Mouse (Mus musculus): ENCODE data around the gene 9530077C05Rik. TPM values are rescaled to one million over a fixed set of nuclear protein-coding genes. Genes with fewer than 3 reads are reported as not detected.

9530077C05Rik gene
- 2.5 and 3.6 TPM in 2 replicates for polyA plus RNA-seq (2014; fragmentation: Nextera tagmentation; extraction: Ambion mirVana)

GRCm38 (mm10) chr9:22411002-22411857, at the start of gene 9530077C05Rik:
Gene 9530077C05Rik (plus strand): TSS chr9:22411513.
- peak within 1 kb of the TSS; percentile 64 for H3K4me3 ChIP-seq (ENCODE audit: low read depth, low read length)
- peak within 1 kb of the TSS; percentile 93 for H3K4me2 ChIP-seq
- H3K27ac ChIP-seq (ENCODE audit: low read depth, low read length) = no peak within 1 kb of the TSS
- DNase-seq (ENCODE audit: low spot score) (peak; percentile 92), ATAC-seq (replicated peaks; ENCODE audit: low FRiP score) (peak; percentile 99)
- H3K27me3 ChIP-seq (replicated peaks; ENCODE audit: control insufficient read depth, insufficient read depth, low read length) = no peaks in the 10 kb centered on the region
- H3K9ac ChIP-seq (ENCODE audit: low read depth, low read length) = peak within 1 kb of the TSS; percentile 71
- no peaks in the 10 kb centered on the region for H3K36me3 ChIP-seq (ENCODE audit: control insufficient read depth, insufficient read depth, low read length)
- H3K4me1 ChIP-seq (replicated peaks; ENCODE audit: control insufficient read depth, insufficient read depth, low read length) = peaks cover 2% of the 10 kb centered on the region; the same call in 1 of the 2 replicates
- no peaks in the 10 kb centered on the region for H3K9me3 ChIP-seq (ENCODE audit: control insufficient read depth, low read length)
- WGBS = 1% methylated on average over 43 of the region's 43 CpGs

GRCm38 (mm10) chr9:22366221-22366620, 45.1 kb upstream of the 9530077C05Rik start:
- Histone ChIP-seq H3K4me3 (ENCODE audit: low read depth, low read length) (no peak overlapping the region), H3K27me3 (replicated peaks; ENCODE audit: control insufficient read depth, insufficient read depth, low read length) (no peaks in the 10 kb centered on the region), H3K36me3 (ENCODE audit: control insufficient read depth, insufficient read depth, low read length) (peaks cover 58% of the 10 kb centered on the region), H3K4me2 (no peak overlapping the region), H3K9me3 (ENCODE audit: control insufficient read depth, low read length) (no peaks in the 10 kb centered on the region), H3K4me1 (replicated peaks; ENCODE audit: control insufficient read depth, insufficient read depth, low read length) (no peaks in the 10 kb centered on the region), H3K27ac (ENCODE audit: low read depth, low read length) (no peak overlapping the region), H3K9ac (ENCODE audit: low read depth, low read length) (no peak overlapping the region)
- ATAC-seq (replicated peaks; ENCODE audit: low FRiP score) (no peak), DNase-seq (ENCODE audit: low spot score) (no peak)
- WGBS = 77% methylated on average over 2 of the region's 2 CpGs

GRCm38 (mm10) chr9:22366621-22367020, 44.7 kb upstream of the 9530077C05Rik start:
- DNase-seq (ENCODE audit: low spot score) (no peak), ATAC-seq (replicated peaks; ENCODE audit: low FRiP score) (no peak)
- H3K27ac ChIP-seq (ENCODE audit: low read depth, low read length) = no peak overlapping the region
- no peak overlapping the region for H3K4me3 ChIP-seq (ENCODE audit: low read depth, low read length)
- H3K4me1 ChIP-seq (replicated peaks; ENCODE audit: control insufficient read depth, insufficient read depth, low read length) = no peaks in the 10 kb centered on the region
- H3K9ac ChIP-seq (ENCODE audit: low read depth, low read length) = no peak overlapping the region
- peaks cover 59% of the 10 kb centered on the region for H3K36me3 ChIP-seq (ENCODE audit: control insufficient read depth, insufficient read depth, low read length)
- H3K9me3 ChIP-seq (ENCODE audit: control insufficient read depth, low read length) = no peaks in the 10 kb centered on the region
- 92% methylated on average over 10 of the region's 10 CpGs for WGBS
- H3K27me3 ChIP-seq (replicated peaks; ENCODE audit: control insufficient read depth, insufficient read depth, low read length) = no peaks in the 10 kb centered on the region
- no peak overlapping the region for H3K4me2 ChIP-seq

GRCm38 (mm10) chr9:22368030-22368429, 43.3 kb upstream of the 9530077C05Rik start:
- no peak overlapping the region for H3K4me3 ChIP-seq (ENCODE audit: low read depth, low read length)
- no peak overlapping the region for H3K9ac ChIP-seq (ENCODE audit: low read depth, low read length)
- peaks cover 60% of the 10 kb centered on the region for H3K36me3 ChIP-seq (ENCODE audit: control insufficient read depth, insufficient read depth, low read length)
- H3K9me3 ChIP-seq (ENCODE audit: control insufficient read depth, low read length) = no peaks in the 10 kb centered on the region
- WGBS = 93% methylated on average over 6 of the region's 6 CpGs
- ATAC-seq (replicated peaks; ENCODE audit: low FRiP score) (no peak), DNase-seq (ENCODE audit: low spot score) (no peak)
- no peaks in the 10 kb centered on the region for H3K27me3 ChIP-seq (replicated peaks; ENCODE audit: control insufficient read depth, insufficient read depth, low read length)
- no peak overlapping the region for H3K4me2 ChIP-seq
- no peak overlapping the region for H3K27ac ChIP-seq (ENCODE audit: low read depth, low read length)
- no peaks in the 10 kb centered on the region for H3K4me1 ChIP-seq (replicated peaks; ENCODE audit: control insufficient read depth, insufficient read depth, low read length)

DNA sequence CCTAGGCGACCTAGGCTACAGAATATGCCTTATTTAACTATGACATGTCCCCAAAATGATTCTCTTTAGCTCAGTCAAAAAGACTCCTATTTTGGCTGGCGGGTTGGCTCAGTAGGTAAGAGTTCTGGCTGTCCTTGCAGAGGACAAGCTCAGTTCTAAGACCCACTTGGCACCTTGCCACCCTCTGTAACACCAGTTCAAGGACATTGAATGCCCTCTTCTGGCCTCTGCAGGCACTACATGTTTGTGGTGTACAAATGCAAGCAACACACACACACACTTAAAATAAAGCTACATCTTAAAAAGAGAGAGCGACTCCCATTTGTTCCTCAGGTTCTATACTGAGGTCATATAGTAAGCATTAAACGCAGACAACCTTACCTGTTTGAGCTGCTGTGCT, 38.6 kb upstream of the 9530077C05Rik start:
- no peak for ATAC-seq (replicated peaks; ENCODE audit: low FRiP score)
- Histone ChIP-seq H3K4me1 (replicated peaks; ENCODE audit: control insufficient read depth, insufficient read depth, low read length) (no peaks in the 10 kb centered on the region), H3K9ac (ENCODE audit: low read depth, low read length) (no peak overlapping the region), H3K4me3 (ENCODE audit: low read depth, low read length) (no peak overlapping the region), H3K27me3 (replicated peaks; ENCODE audit: control insufficient read depth, insufficient read depth, low read length) (no peaks in the 10 kb centered on the region), H3K27ac (ENCODE audit: low read depth, low read length) (no peak overlapping the region), H3K36me3 (ENCODE audit: control insufficient read depth, insufficient read depth, low read length) (peaks cover 64% of the 10 kb centered on the region), H3K9me3 (ENCODE audit: control insufficient read depth, low read length) (no peaks in the 10 kb centered on the region), H3K4me2 (no peak overlapping the region)
- no peak for DNase-seq (ENCODE audit: low spot score)
- 93% methylated on average over 4 of the region's 4 CpGs for WGBS

- H3K27me3 ChIP-seq (replicated peaks; ENCODE audit: control insufficient read depth, insufficient read depth, low read length) = no peaks in the 10 kb centered on the region
- no peaks in the 10 kb centered on the region for H3K9me3 ChIP-seq (ENCODE audit: control insufficient read depth, low read length)
- no peak overlapping the region for H3K4me3 ChIP-seq (ENCODE audit: low read depth, low read length)
- ATAC-seq (replicated peaks; ENCODE audit: low FRiP score) = no peak
- no peak overlapping the region for H3K27ac ChIP-seq (ENCODE audit: low read depth, low read length)
- peaks cover 69% of the 10 kb centered on the region for H3K36me3 ChIP-seq (ENCODE audit: control insufficient read depth, insufficient read depth, low read length)
- no peaks in the 10 kb centered on the region for H3K4me1 ChIP-seq (replicated peaks; ENCODE audit: control insufficient read depth, insufficient read depth, low read length)
- no peak overlapping the region for H3K9ac ChIP-seq (ENCODE audit: low read depth, low read length)
- no peak overlapping the region for H3K4me2 ChIP-seq
- WGBS = 89% methylated on average over 5 of the region's 5 CpGs
- no peak for DNase-seq (ENCODE audit: low spot score)
Measured at GRCm38 (mm10) chr9:22376086-22376485, 35.2 kb upstream of the 9530077C05Rik start.

GRCm38 (mm10) chr9:22385890-22386289, 25.4 kb upstream of the 9530077C05Rik start:
- no peaks in the 10 kb centered on the region for H3K27me3 ChIP-seq (replicated peaks; ENCODE audit: control insufficient read depth, insufficient read depth, low read length)
- peaks cover 13% of the 10 kb centered on the region for H3K36me3 ChIP-seq (ENCODE audit: control insufficient read depth, insufficient read depth, low read length)
- H3K4me3 ChIP-seq (ENCODE audit: low read depth, low read length) = no peak overlapping the region
- 74% methylated on average over 2 of the region's 2 CpGs for WGBS
- H3K9ac ChIP-seq (ENCODE audit: low read depth, low read length) = no peak overlapping the region
- H3K4me1 ChIP-seq (replicated peaks; ENCODE audit: control insufficient read depth, insufficient read depth, low read length) = peaks cover 21% of the 10 kb centered on the region
- H3K9me3 ChIP-seq (ENCODE audit: control insufficient read depth, low read length) = no peaks in the 10 kb centered on the region
- DNase-seq (ENCODE audit: low spot score) (no peak), ATAC-seq (replicated peaks; ENCODE audit: low FRiP score) (no peak)
- H3K4me2 ChIP-seq = peak overlapping the region; percentile 29
- no peak overlapping the region for H3K27ac ChIP-seq (ENCODE audit: low read depth, low read length)

DNA sequence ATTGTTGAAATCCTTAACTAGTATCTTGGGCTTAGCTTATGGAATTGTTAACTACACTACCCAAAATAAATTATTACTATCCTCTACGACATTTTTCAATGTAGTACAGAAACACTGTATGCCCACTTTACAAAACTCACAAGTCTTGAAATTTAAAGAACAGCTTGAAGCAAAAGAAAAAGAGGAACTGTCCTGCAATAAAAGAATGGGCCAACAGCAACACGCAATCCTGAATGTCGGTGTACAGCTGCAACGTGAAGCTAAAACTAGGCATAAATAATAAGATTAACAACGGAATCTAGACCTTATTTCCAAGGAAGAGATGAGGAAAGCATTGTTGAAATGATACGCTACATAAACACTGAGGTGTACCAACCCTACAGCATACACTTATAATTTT, 23.4 kb upstream of the 9530077C05Rik start:
- Histone ChIP-seq H3K27ac (ENCODE audit: low read depth, low read length) (peak overlapping the region; percentile 98), H3K27me3 (replicated peaks; ENCODE audit: control insufficient read depth, insufficient read depth, low read length) (no peaks in the 10 kb centered on the region), H3K9me3 (ENCODE audit: control insufficient read depth, low read length) (no peaks in the 10 kb centered on the region), H3K4me2 (peak overlapping the region; percentile 92), H3K36me3 (ENCODE audit: control insufficient read depth, insufficient read depth, low read length) (peaks cover under 1% of the 10 kb centered on the region; the same call in 1 of the 2 replicates), H3K4me3 (ENCODE audit: low read depth, low read length) (peak overlapping the region; percentile 94), H3K4me1 (replicated peaks; ENCODE audit: control insufficient read depth, insufficient read depth, low read length) (peaks cover 21% of the 10 kb centered on the region), H3K9ac (ENCODE audit: low read depth, low read length) (peak overlapping the region; percentile 98)
- DNase-seq (ENCODE audit: low spot score) = no peak
- 15% methylated on average over 6 of the region's 6 CpGs for WGBS
- no peak for ATAC-seq (replicated peaks; ENCODE audit: low FRiP score)

All from liver, embryonic 11.5 days (tissue).